Mouse (Mus musculus): ENCODE data around the gene Nrm. TPM values are rescaled to one million over a fixed set of nuclear protein-coding genes. Genes with fewer than 3 reads are reported as not detected.
A peak's percentile ranks its signal among the peaks of the same experiment; 100 is the strongest.

The Nrm gene
- polyA plus RNA-seq, 1 experiment from 2014 or later = 41.3 TPM

- Histone ChIP-seq H3K27ac (peak overlapping the region; percentile 48), H3K4me3 (peak overlapping the region; percentile 77), H3K4me2 (peak overlapping the region; percentile 99), H3K9ac (peak overlapping the region; percentile 87), H3K36me3 (ENCODE audit: poor library complexity, severe bottlenecking) (peaks cover 69% of the 10 kb centered on the region), H3K27me3 (no peaks in the 10 kb centered on the region), H3K9me3 (replicated peaks) (no peaks in the 10 kb centered on the region), H3K4me1 (peaks cover 24% of the 10 kb centered on the region)
- 45% methylated on average over 23 of the region's 23 CpGs for WGBS
- ATAC-seq = peak; percentile 46
Measured at GRCm38 (mm10) chr17:35897644-35898573, 36.8 kb downstream of the Nrm start.

- no peak for ATAC-seq
- H3K27me3 ChIP-seq = no peaks in the 10 kb centered on the region
- H3K4me2 ChIP-seq = no peak overlapping the region
- WGBS = 90% methylated on average over 3 of the region's 3 CpGs
- no peak overlapping the region for H3K9ac ChIP-seq
- peaks cover 77% of the 10 kb centered on the region for H3K36me3 ChIP-seq (ENCODE audit: poor library complexity, severe bottlenecking)
- peaks cover 21% of the 10 kb centered on the region for H3K4me1 ChIP-seq
- no peaks in the 10 kb centered on the region for H3K9me3 ChIP-seq (replicated peaks)
- no peak overlapping the region for H3K4me3 ChIP-seq
- H3K27ac ChIP-seq = no peak overlapping the region
Measured at GRCm38 (mm10) chr17:35900636-35901035, 39.5 kb downstream of the Nrm start.

- Histone ChIP-seq H3K4me1 (peaks cover 15% of the 10 kb centered on the region), H3K4me2 (no peak overlapping the region), H3K27ac (no peak overlapping the region), H3K9me3 (replicated peaks) (no peaks in the 10 kb centered on the region), H3K4me3 (no peak overlapping the region), H3K27me3 (no peaks in the 10 kb centered on the region), H3K9ac (no peak overlapping the region), H3K36me3 (ENCODE audit: poor library complexity, severe bottlenecking) (peaks cover 97% of the 10 kb centered on the region)
- ATAC-seq = no peak
- 93% methylated on average over 9 of the region's 9 CpGs for WGBS
Measured at GRCm38 (mm10) chr17:35903343-35903991, 42.3 kb downstream of the Nrm start.

GRCm38 (mm10) chr17:35903992-35904355 is 42.9 kb downstream of the Nrm start:
- Histone ChIP-seq H3K9ac (no peak overlapping the region), H3K4me1 (peaks cover 20% of the 10 kb centered on the region), H3K9me3 (replicated peaks) (no peaks in the 10 kb centered on the region), H3K4me3 (no peak overlapping the region), H3K27ac (no peak overlapping the region), H3K36me3 (ENCODE audit: poor library complexity, severe bottlenecking) (peaks cover 96% of the 10 kb centered on the region), H3K4me2 (no peak overlapping the region), H3K27me3 (no peaks in the 10 kb centered on the region)
- WGBS = 82% methylated on average over 4 of the region's 4 CpGs
- ATAC-seq = no peak

GRCm38 (mm10) chr17:35905587-35905986 is 44.5 kb downstream of the Nrm start:
- H3K4me2 ChIP-seq = no peak overlapping the region
- H3K4me3 ChIP-seq = no peak overlapping the region
- peaks cover 80% of the 10 kb centered on the region for H3K36me3 ChIP-seq (ENCODE audit: poor library complexity, severe bottlenecking)
- H3K9me3 ChIP-seq (replicated peaks) = no peaks in the 10 kb centered on the region
- WGBS = 98% methylated on average over 1 of the region's 1 CpGs
- no peak overlapping the region for H3K9ac ChIP-seq
- no peaks in the 10 kb centered on the region for H3K27me3 ChIP-seq
- H3K27ac ChIP-seq = no peak overlapping the region
- H3K4me1 ChIP-seq = peaks cover 25% of the 10 kb centered on the region
- ATAC-seq = no peak

GRCm38 (mm10) chr17:35907609-35908008 is 46.5 kb downstream of the Nrm start:
- H3K27me3 ChIP-seq = no peaks in the 10 kb centered on the region
- 0 out of 2 replicates have a peak overlapping the region, but pooled peaks have one; percentile 85 for H3K9ac ChIP-seq
- peaks cover 78% of the 10 kb centered on the region for H3K36me3 ChIP-seq (ENCODE audit: poor library complexity, severe bottlenecking)
- no peaks in the 10 kb centered on the region for H3K9me3 ChIP-seq (replicated peaks)
- peaks cover 25% of the 10 kb centered on the region for H3K4me1 ChIP-seq
- no peak for ATAC-seq
- 84% methylated on average over 2 of the region's 2 CpGs for WGBS
- peak overlapping the region; percentile 13; the same call in 1 of the 2 replicates for H3K4me3 ChIP-seq
- H3K27ac ChIP-seq = no peak overlapping the region
- peak overlapping the region; percentile 95 for H3K4me2 ChIP-seq

- Histone ChIP-seq H3K27ac (peak overlapping the region; percentile 85), H3K27me3 (no peaks in the 10 kb centered on the region), H3K4me1 (peaks cover 25% of the 10 kb centered on the region), H3K36me3 (ENCODE audit: poor library complexity, severe bottlenecking) (peaks cover 72% of the 10 kb centered on the region), H3K4me2 (peak overlapping the region; percentile 95), H3K9ac (peak overlapping the region; percentile 85), H3K9me3 (replicated peaks) (no peaks in the 10 kb centered on the region), H3K4me3 (peak overlapping the region; percentile 74)
- ATAC-seq = peak; percentile 34
- 24% methylated on average over 20 of the region's 20 CpGs for WGBS
Measured at GRCm38 (mm10) chr17:35909186-35909918, 48.2 kb downstream of the Nrm start.

- peak within 1 kb of the TSS; percentile 85 for H3K9ac ChIP-seq
- H3K4me1 ChIP-seq = peaks cover 25% of the 10 kb centered on the region
- no peaks in the 10 kb centered on the region for H3K27me3 ChIP-seq
- peak within 1 kb of the TSS; percentile 95 for H3K4me2 ChIP-seq
- no peaks in the 10 kb centered on the region for H3K9me3 ChIP-seq (replicated peaks)
- peaks cover 68% of the 10 kb centered on the region for H3K36me3 ChIP-seq (ENCODE audit: poor library complexity, severe bottlenecking)
- peak within 1 kb of the TSS; percentile 85 for H3K27ac ChIP-seq
- WGBS = 3% methylated on average over 24 of the region's 25 CpGs
- ATAC-seq = peak; percentile 94
- H3K4me3 ChIP-seq = peak within 1 kb of the TSS; percentile 74
Measured at GRCm38 (mm10) chr17:35909919-35910369, 48.8 kb downstream of the Nrm start, which contains the start of gene Atat1. Atat1 (minus strand) TSS chr17:35910075.

GRCm38 (mm10) chr17:35914975-35915374 is 53.9 kb downstream of the Nrm start:
- Histone ChIP-seq H3K27me3 (no peaks in the 10 kb centered on the region), H3K36me3 (ENCODE audit: poor library complexity, severe bottlenecking) (peaks cover 32% of the 10 kb centered on the region; the same call in 1 of the 2 replicates), H3K9me3 (replicated peaks) (no peaks in the 10 kb centered on the region), H3K4me2 (peak overlapping the region; percentile 73), H3K9ac (no peak overlapping the region), H3K4me3 (no peak overlapping the region), H3K27ac (no peak overlapping the region), H3K4me1 (peaks cover 15% of the 10 kb centered on the region)
- no peak for ATAC-seq
- WGBS = 84% methylated on average over 6 of the region's 6 CpGs
